Mouse (Mus musculus): Measurements from ENCODE around the gene 1700001C19Rik.

DNA sequence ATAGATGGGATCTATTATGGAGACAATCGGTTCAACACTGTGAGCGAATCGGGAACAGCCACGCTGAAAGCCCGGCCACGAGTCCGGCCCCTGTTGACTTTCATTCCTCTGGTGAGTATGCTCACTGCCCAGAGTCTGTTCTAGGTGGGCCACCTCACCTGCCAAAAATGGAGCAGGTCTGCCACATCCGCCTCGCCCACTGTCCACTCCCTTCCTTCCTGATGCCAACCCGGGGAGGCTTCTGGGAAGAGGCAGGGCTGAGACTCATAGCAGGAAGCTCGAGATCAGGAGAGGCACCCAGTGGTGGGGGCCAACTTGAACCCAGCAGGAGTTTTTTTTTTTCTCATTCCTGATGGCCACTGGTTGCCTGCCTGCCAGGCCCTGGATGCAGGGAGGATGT is 9.4 kb upstream of the 1700001C19Rik start:
- TF ChIP-seq CTCF (IDR thresholded peaks at IDR 0.05; ENCODE audit: low read depth, low read length) (no peak), POLR2A (IDR thresholded peaks at IDR 0.05; ENCODE audit: extremely low read depth, insufficient read depth, low read length) (no peak)
